Mouse (Mus musculus) bone marrow macrophage, adult 2 months (primary cell): Measurements from ENCODE around the gene Crebzf. TPM values are rescaled to one million over a fixed set of nuclear protein-coding genes. Genes with fewer than 3 reads are reported as not detected.
A peak's percentile ranks its signal among the peaks of the same experiment; 100 is the strongest.

Experiments used
- H3K27ac ChIP-seq: 2 replicates; pipeline ENCODE4 v1.5.1; 2012; ENCODE audit warnings: low read depth, low read length; ENCODE audit not compliant: insufficient read depth
- H3K4me1 ChIP-seq: 2 replicates; pipeline ENCODE4 v1.6.1; 2012; ENCODE audit warnings: low read length; ENCODE audit not compliant: control insufficient read depth, insufficient read depth
- H3K4me3 ChIP-seq: 2 replicates; pipeline ENCODE4 v1.5.1; 2012; ENCODE audit warnings: mild to moderate bottlenecking, low read length, moderate library complexity; ENCODE audit not compliant: insufficient read depth
- CTCF ChIP-seq: IDR thresholded peaks from 2 replicates; pipeline ENCODE4 v1.5.1; 2012; ENCODE audit warnings: low read depth, mild to moderate bottlenecking, low read length, moderate library complexity
- POLR2A ChIP-seq: IDR thresholded peaks from 2 replicates; pipeline ENCODE4 v1.6.1; 2012; ENCODE audit warnings: mild to moderate bottlenecking, low read depth, low read length, borderline replicate concordance
- polyA plus RNA-seq: library from polyadenylated mRNA; stranded (reverse); fragments of >200 nt; gene quantifications from 2 replicates; pipeline ENCODE4 v1.2.4, GENCODE M21; 2012; ENCODE audit not compliant: missing spikeins, insufficient read depth, insufficient read length

Gene Crebzf
- polyA plus RNA-seq, 1 experiment, result 49.0 TPM

- H3K27ac ChIP-seq, result peak within 1 kb of the TSS; percentile 79
- H3K4me3 ChIP-seq, result peak within 1 kb of the TSS; percentile 89
- peaks cover 13% of the 10 kb centered on the region for H3K4me1 ChIP-seq
- TF ChIP-seq POLR2A, result peak; percentile 86
- TF ChIP-seq CTCF, result no peak
Measured at GRCm38 (mm10) chr7:90475793-90476312, 33.3 kb downstream of the Crebzf start, which contains the start of gene Tmem126b. TSS of gene Tmem126b (minus strand) at chr7:90476001.

- Histone ChIP-seq H3K4me1 (peaks cover 13% of the 10 kb centered on the region), H3K4me3 (peak within 1 kb of the TSS; percentile 89), H3K27ac (peak within 1 kb of the TSS; percentile 79)
- TF ChIP-seq POLR2A (no peak), CTCF (no peak)
Measured at GRCm38 (mm10) chr7:90476313-90477245, 34.0 kb downstream of the Crebzf start, which contains the start of gene Dlg2. TSS of gene Dlg2 (plus strand) at chr7:90476672.

GRCm38 (mm10) chr7:90482607-90483006 is 40.1 kb downstream of the Crebzf start:
- Histone ChIP-seq H3K4me3 (no peak overlapping the region), H3K4me1 (peaks cover 10% of the 10 kb centered on the region), H3K27ac (peak overlapping the region; percentile 67)
- no peak for TF ChIP-seq CTCF
- no peak for TF ChIP-seq POLR2A

Other genes with a start within 250 kb of the Crebzf start
- not detected in 2 replicates for gene Ccdc83, start 177.0 kb upstream of the Crebzf start, polyA plus RNA-seq
- gene Sytl2, start 140.5 kb upstream of the Crebzf start, polyA plus RNA-seq, result 0.47 and 0.75 TPM in 2 replicates
- gene Ccdc89, start 16.2 kb upstream of the Crebzf start, polyA plus RNA-seq, result not detected in 2 replicates
- 41.9 and 46.9 TPM in 2 replicates for gene Tmem126a, start 14.5 kb downstream of the Crebzf start, polyA plus RNA-seq
- 25.6 and 27.1 TPM in 2 replicates for gene Tmem126b, start 33.3 kb downstream of the Crebzf start, polyA plus RNA-seq
- gene Dlg2, start 33.9 kb downstream of the Crebzf start, polyA plus RNA-seq, result not detected in 2 replicates